Mouse (Mus musculus): ENCODE data around the gene Tmem129.

Tmem129 gene

GRCm38 (mm10) chr5:33687142-33687541, 28.9 kb upstream of the Tmem129 start:
- DNase-seq (ENCODE audit: low read depth, low spot score): no peak

GRCm38 (mm10) chr5:33684932-33685331, 26.7 kb upstream of the Tmem129 start:
- no peak for DNase-seq (ENCODE audit: low read depth, low spot score)

GRCm38 (mm10) chr5:33683897-33684652, 25.9 kb upstream of the Tmem129 start:
- no peak for DNase-seq (ENCODE audit: low read depth, low spot score)

GRCm38 (mm10) chr5:33682963-33683362, 24.7 kb upstream of the Tmem129 start:
- no peak for DNase-seq (ENCODE audit: low read depth, low spot score)

- DNase-seq (ENCODE audit: low read depth, low spot score): no peak
Measured at GRCm38 (mm10) chr5:33681611-33682388, 23.6 kb upstream of the Tmem129 start.

GRCm38 (mm10) chr5:33681044-33681443, 22.8 kb upstream of the Tmem129 start:
- no peak for DNase-seq (ENCODE audit: low read depth, low spot score)

- DNase-seq (ENCODE audit: low read depth, low spot score): no peak
Measured at GRCm38 (mm10) chr5:33678244-33678643, 20.0 kb upstream of the Tmem129 start.

GRCm38 (mm10) chr5:33675964-33676363, 17.7 kb upstream of the Tmem129 start:
- no peak for DNase-seq (ENCODE audit: low read depth, low spot score)

GRCm38 (mm10) chr5:33674439-33674838, 16.2 kb upstream of the Tmem129 start:
- DNase-seq (ENCODE audit: low read depth, low spot score): no peak

GRCm38 (mm10) chr5:33671659-33672058, 13.4 kb upstream of the Tmem129 start:
- no peak for DNase-seq (ENCODE audit: low read depth, low spot score)

GRCm38 (mm10) chr5:33668223-33668622, 10.0 kb upstream of the Tmem129 start:
- DNase-seq (ENCODE audit: low read depth, low spot score): peak; percentile 57

- DNase-seq (ENCODE audit: low read depth, low spot score): no peak
Measured at GRCm38 (mm10) chr5:33658664-33659050, 441 bp upstream of the Tmem129 start.

GRCm38 (mm10) chr5:33657251-33657786, 897 bp downstream of the Tmem129 start:
- no peak for DNase-seq (ENCODE audit: low read depth, low spot score)

GRCm38 (mm10) chr5:33656739-33657138, 1.5 kb downstream of the Tmem129 start:
- no peak for DNase-seq (ENCODE audit: low read depth, low spot score)

GRCm38 (mm10) chr5:33655251-33655840, 2.9 kb downstream of the Tmem129 start:
- no peak for DNase-seq (ENCODE audit: low read depth, low spot score)

GRCm38 (mm10) chr5:33654424-33654823, 3.8 kb downstream of the Tmem129 start:
- DNase-seq (ENCODE audit: low read depth, low spot score): no peak

- no peak for DNase-seq (ENCODE audit: low read depth, low spot score)
Measured at GRCm38 (mm10) chr5:33652783-33653173, 5.4 kb downstream of the Tmem129 start.

- peak; percentile 95 for DNase-seq (ENCODE audit: low read depth, low spot score)
Measured at GRCm38 (mm10) chr5:33651921-33652782, 6.1 kb downstream of the Tmem129 start, which contains the start of gene Slbp. TSS of gene Slbp (minus strand) at chr5:33652574.

GRCm38 (mm10) chr5:33651541-33651920, 6.7 kb downstream of the Tmem129 start:
- DNase-seq (ENCODE audit: low read depth, low spot score): peak; percentile 75

- DNase-seq (ENCODE audit: low read depth, low spot score): no peak
Measured at GRCm38 (mm10) chr5:33651017-33651416, 7.2 kb downstream of the Tmem129 start.

GRCm38 (mm10) chr5:33640652-33641051, 17.6 kb downstream of the Tmem129 start:
- DNase-seq (ENCODE audit: low read depth, low spot score): peak; percentile 63
